Mouse (Mus musculus): ENCODE results near the gene Zbtb16.
A peak's percentile ranks its signal among the peaks of the same experiment; 100 is the strongest.

Gene Zbtb16

DNA sequence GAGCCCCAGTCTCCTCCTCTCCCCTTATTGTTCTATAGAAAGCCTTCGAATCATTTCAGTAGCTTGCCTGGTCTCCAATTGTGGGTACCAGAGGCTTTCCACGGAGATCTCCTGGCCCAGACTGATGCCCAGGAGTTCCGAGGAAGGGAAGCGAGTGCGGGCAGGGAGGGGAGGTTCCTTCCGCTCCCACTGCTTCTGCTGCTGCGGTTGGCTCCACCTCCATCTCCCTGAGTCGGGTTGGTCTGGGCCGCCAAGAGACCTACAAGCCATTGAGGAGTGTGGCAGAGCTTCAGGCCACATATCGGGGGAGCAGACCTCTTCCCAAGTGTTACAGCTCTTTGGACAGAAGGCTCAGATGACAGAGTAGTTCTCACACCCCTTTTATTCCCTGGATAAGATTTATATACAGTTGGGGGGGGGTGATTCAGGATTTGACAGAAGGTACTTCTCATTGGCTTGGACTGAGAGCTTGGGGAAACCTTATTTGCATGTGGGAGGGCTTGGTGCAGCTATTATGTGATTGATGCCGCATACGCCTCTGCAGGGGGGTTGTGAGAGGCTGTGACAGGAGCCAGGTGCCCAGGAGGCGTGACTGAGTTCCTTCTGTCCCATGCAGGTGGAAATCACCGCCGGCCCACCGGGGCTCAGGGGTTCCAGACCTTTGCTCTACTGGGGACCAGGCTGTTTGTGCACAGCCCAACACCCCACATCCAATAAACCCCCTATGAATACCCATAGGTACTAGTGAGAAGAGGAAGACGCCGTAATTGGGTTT is 200.3 kb downstream of the Zbtb16 start:
- DNase-seq, result no peak

DNA sequence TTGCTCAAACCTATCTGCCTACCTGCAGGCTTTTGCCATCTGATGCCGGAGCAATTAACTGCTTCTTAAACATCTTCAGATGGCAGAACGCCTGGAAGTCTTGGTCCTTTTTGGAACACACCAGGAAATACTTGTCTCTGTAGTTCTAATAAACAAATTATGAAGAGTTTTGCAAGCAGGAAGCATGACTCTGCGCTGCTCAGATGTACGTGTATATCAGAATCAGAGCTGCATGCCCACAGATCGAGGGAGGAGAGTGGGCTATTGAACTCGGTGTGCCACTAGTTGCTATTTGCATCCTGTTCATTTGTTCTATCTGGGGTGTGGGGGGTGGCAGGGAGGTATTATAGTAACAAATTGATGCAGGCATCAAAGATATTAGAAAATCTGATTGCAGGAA is 202.9 kb downstream of the Zbtb16 start:
- DNase-seq, result no peak

DNA sequence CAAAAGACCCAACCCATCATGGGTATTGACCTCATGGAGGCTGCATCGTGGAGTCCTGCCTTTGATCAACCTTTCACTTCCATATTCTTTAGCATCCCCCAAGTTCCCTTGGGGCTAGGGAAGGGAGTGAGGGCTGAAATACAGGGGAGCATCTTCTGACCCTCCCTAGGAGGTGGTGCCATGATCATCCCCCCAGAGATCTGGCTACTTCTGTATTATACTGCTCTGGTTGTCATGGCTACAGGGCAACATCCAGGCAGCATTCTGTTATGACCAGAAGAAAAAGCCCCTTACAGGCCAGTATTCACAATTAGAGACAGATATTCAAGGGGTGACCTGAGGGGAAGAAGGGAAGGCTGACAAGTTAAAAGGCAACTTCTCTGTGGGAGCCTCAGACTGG is 216.8 kb downstream of the Zbtb16 start:
- no peak for DNase-seq

DNA sequence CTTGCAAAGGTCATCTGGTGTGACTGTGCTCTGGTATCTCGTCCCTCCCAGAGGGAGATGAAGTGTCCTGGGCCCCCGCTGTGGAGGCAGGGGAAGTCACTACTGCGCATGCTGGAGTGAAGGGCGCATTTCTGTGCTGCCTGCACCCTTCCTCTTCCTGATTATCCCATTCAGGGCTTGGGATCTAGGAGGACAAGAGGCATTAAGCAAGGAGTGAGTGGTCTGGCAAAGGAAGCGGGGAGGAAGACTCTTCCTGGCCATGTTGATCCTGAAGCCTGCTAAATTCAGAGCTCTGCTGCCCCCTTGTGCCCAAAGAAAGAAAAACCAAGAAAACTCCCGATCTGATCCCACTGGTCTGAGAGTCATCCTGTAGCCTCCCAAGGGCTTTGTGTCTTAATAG is 217.4 kb downstream of the Zbtb16 start:
- DNase-seq, result peak; percentile 87 to 88

DNA sequence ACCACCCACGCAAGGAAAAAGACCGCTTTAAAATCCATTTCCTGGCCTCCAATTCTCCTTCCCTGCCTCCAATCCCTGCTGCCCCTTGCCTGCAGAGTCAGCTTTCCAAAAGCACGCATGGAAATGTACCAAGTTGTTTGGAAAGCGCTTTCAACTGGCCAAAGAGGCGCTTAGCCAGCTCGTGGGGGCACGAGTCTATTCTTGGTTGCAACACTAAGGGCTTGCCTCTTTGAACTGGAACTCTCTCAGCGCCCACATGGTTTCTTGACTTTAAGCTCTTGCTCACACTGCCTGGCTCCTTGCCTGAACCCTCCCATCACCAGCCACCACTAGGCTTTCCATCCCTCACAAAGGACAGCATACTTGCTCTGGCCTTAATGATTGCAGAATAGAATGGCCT is 217.9 kb downstream of the Zbtb16 start:
- DNase-seq, result peak; percentile 67 to 77

DNA sequence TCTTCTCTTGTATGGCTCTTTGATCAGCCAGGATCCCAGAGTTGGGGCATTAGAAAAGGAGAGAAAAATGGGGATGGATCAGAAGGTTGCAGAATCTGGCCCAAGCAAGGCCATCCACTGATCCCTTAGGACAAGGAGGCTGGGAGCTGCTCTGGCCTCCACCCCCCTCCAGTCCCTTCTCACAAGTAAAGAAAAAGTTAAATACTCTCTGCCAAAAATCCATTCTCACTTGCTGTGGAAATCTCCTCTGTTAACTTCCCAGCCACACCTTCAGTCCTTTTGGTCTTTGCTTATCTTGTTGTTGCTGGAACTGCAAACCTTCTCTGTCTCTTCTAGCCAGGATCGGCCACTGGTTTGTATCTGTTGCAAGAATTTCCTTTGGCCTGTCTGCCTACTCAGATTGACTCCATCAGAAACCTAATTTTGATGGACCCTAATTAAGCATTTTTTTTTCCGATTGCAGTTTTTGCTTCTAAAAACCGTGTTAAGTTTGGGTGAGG is 218.5 kb downstream of the Zbtb16 start:
- DNase-seq, result no peak

DNA sequence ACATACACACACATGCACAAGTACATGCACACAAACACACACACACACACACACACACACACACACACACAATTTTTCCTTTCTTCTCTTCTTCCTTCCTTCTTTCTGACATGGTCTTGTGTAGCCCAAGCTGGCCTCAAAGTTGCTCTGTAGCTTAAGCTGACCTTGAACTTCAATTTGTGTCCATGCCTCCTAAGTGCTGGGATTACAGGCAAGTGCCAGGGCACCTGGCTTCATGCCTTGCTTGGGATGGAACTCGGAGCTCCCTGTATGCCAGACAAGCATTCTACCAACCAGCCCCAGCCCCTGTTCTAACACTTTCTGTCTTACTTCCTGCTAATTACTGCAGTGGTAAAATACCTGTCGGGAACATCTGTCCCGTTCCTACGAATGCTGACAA is 222.8 kb downstream of the Zbtb16 start:
- peak in 1 of 2 experiments; percentile 26 for DNase-seq

DNA sequence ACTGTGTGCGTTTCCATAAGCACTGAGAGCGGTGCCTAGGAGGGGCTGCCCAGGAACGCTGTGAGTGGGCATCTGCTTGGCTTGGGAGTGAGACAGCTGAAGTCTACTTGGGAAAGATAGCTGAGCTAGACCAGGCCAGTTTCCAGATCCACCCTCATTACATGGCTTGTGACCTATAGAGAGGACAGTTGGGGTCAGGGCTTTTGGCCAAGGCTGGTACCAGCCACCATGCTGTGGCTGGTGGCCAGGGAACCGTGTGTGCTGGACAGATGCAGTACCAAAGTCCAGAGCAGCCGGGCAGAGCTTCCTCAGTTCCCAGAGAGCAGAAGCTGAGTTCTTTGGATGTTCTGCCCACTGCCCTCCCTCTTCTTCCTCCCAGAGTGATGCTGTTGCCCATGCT is 223.5 kb downstream of the Zbtb16 start:
- peak in 1 of 2 experiments; percentile 18 for DNase-seq

DNA sequence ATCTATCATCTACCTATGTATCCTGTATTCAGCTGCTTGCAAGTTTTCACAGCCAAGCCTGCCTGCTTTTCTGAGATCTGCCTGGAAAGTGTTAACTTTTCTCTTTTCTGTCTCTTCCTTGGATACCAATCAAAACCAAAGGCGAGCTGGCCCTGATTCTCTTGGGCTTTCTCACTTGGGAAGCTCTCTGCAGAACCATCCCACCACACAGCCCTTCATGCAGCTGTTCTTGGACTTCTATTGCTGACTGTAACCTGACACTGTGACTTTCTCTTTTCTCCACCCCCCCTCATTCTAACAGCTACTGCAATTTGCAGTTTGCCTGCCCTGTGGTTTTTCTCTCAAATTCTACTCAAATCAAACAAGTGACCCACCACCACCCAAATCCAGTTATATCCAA is 225.0 kb downstream of the Zbtb16 start:
- no peak for DNase-seq

DNA sequence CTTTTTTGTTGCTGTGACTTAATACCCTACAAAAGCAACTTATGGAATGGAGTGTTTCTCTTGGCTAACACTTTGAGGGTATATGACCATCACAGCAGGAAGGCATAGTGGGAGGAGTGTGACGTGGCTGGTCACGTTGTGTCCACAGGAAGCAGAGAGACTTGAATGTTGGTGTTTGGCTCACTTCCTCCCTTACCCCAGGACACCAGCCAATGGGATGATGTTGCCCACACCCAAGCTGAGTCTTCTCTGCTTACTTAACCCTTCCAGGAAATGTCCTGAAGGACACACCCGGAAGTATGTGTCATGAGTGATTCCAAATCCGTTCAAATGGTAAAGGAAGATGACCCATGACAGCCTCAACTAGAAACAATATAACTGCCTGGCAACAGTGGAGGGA is 226.3 kb downstream of the Zbtb16 start:
- no peak for DNase-seq

DNA sequence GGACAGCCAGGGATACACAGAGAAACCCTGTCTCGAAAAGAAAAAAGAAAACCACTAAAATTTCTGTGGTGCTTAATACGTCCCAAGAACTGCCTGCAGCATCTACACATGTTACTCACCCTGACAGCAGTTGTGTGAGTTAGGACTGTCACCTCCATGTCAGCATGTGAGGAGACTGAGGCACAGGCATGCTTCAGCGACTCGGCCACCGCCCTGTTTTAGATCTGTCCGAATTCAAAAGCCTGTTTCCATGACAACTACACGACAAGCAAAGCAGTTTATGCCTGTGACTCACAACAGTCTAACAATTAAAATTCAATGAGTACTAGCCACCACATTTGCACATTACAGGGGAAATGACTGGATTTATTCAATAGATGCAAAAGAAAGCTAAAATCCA is 228.6 kb downstream of the Zbtb16 start:
- DNase-seq, result no peak

DNA sequence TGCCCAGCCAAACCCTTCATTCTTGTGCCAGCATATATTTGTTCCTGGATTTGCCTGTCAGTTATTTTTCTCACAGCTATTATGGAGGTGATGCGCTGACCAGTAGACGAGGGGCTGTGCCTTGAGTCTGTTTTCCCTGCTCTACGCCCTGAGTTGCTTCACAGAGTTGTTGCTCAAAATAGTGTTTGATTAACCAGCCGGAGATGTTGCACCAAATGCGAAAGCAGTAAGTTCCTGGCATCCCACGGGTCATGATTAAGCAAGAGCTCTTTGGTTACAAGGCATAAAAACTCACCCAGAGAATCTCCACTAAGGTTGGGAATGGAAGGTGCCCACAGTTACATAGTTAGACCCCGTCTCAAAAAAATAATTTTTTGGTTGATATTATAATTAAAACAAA is 229.9 kb downstream of the Zbtb16 start:
- no peak for DNase-seq

DNA sequence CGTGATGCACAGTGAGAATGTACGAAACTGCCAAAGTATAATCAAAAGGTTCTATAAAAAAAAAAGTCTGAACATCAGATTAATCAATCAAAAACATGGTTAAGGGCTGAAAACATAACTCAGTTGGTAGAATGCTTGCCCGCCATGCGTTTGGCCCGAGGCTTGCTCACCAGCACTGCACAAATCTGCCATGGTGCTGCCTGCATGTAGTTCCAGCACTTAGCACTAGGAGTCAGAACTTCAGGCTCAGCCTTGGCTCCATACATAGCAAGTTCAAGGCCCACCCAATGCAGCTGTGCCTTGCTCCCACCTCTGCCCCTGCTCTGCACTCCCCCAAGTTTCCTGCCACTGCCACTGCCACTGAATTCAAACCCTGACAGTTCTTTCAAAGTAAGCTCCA is 230.3 kb downstream of the Zbtb16 start:
- DNase-seq, result no peak

DNA sequence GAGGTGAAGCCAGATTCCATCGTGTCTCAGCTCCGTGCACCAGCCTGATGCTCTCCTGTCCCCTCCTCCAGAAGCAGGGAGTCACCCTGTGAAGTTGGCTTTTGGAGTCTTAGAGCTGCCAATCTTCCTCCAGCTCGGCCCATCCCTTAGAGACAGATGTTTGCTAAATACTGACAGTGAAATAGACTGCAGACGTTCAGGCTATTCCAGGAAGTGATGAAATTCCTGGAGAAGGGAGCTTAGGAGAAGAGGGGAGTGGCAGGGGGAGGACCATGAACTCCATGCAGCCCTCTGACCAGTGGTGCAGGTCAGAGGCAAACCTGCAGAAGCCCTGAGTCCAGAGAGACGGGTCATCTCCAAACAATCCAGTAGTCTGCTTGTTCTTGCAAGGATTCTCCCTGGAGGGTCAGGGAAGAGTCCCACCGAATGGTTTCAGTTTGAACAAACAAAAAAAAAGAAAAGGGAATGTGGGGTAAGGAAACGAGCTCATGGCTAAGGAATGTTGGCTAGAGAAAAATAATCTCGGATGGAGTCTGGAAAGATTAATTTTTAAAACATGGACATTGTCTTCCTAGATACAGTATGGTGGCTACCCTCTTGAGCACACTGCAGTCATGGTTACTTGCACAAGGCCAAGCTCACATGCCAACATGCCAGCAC is 231.0 kb downstream of the Zbtb16 start, which contains the start of gene Nnmt:
Nnmt (minus strand) TSS at position 215 of the 660 bp plus-strand sequence.
- DNase-seq, result no peak

Measured in cerebellum, postnatal 10 days (tissue).